Mouse (Mus musculus): Measurements from ENCODE around the gene Herc6.

The Herc6 gene

DNA sequence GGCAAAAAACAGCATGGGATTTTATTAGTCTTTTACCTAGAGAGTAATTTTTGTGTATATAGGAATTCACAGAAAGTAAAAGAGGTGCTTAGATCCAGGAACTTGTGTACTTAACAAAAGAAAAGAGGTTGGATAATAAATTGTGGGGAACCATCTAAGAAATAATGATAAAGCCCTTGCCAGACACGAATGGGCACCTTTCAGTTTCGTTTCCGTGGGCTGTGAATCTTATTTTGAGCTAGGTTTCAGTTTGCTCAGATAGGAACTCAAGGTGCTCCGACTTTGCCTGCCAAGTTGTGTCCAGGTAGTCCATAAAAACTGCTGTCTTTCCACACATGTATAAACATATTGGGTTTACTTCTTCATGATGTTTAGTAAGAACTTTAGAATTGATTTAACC lies 1.6 kb downstream of the Herc6 start:
- WGBS, result 58% methylated on average over 4 of the region's 4 CpGs

DNA sequence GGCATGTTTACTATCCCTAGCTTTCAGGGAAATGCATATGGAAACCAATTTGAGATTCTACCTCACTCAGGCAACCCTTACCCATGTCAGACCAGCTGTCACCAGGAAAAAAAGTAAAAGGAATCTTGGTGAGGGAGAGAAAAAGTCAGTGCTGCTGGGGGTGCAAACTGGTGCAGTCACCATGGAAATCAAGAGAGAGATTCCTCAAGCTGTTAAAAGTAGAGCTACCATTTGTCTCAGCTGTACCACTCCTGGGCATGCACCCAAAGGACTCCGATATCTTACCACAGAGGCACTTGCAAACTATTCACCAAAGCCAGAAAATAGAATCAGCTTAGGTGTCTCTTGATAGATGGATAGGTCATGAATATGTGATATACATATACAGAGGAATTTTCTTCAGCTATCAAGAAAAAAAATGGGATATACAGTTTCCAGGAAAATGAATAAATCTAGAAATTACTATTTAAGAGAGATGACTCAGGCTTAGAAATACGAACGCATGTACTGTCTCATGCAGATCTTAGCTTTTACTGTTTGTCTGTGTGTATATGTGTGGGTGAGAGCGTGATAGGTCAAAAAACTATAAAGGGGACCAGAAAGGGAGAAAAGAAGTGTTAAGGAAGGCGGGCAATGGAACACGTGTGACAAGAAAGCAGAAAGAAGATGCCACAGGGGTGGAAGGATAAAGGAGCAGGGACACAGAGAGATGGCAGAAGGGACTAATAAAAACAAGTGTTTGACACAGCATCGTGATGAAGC lies 24.9 kb downstream of the Herc6 start:
- 56% methylated on average over 7 of the region's 7 CpGs for WGBS

DNA sequence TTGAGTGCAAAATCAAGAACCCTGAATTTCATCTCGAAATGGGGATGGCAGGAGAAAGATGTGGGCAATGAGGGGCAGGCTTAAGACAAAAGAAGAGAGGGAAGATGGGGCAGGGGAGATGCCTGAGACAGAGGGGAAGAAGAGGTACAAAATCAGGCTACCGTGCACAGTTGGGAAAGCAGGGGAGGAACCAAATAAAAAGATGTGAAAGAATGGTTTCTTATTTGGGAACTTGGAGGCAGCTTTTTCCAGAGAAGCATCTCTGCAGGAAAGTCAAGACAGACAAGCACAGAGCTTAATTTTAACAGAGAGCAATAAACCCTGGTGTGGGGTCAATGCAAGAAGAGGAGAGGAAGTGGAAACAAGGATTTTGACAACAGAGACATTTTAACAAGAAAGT lies 27.2 kb downstream of the Herc6 start:
- WGBS, result 42% methylated on average over 2 of the region's 2 CpGs

DNA sequence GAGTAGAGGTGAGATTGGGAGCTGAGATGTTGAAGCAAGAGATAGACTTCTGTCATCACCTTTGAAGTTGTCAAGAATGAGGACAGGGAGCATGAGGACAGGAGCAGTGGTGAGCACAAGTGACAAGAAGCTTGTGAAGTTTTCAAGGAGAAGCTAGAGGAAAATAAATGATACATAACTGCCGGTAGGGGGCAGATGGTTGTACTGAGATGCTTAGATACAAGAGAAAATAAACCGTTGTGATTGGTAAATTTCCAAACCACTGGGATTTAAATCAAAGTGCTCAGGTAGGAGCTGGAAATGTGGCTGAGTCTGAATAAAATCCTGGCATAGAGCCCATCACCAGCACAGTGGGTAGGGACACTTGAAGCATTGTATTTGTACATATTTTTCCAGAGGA lies 28.8 kb downstream of the Herc6 start:
- 38% methylated on average over 2 of the region's 2 CpGs for WGBS

DNA sequence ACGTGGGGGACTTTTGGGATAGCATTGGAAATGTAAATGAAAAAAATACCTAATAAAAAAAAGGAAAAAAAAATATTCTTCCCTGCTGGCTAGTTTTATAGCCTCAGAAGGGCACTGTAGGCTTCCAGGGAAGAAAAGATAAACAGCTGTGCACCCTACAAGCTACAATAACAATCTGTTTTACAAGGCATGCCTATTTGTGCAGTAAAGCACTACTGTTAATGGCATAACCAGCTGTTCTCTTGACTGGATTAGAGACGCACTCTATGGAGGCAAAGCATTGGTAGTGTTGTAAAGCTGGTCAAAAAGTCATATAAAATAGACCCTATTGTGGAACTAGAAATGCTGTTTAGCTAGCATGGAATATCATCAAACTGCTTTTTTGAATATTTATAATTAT lies 35.0 kb downstream of the Herc6 start:
- WGBS, result 81% methylated on average over 2 of the region's 2 CpGs

- WGBS, result 44% methylated on average over 1 of the region's 1 CpGs
These were observed 58.7 kb downstream of the Herc6 start for GRCm38 (mm10) chr6:57639531-57639930.

GRCm38 (mm10) chr6:57641789-57642188 lies 61.0 kb downstream of the Herc6 start:
- 18% methylated on average over 4 of the region's 4 CpGs for WGBS

DNA sequence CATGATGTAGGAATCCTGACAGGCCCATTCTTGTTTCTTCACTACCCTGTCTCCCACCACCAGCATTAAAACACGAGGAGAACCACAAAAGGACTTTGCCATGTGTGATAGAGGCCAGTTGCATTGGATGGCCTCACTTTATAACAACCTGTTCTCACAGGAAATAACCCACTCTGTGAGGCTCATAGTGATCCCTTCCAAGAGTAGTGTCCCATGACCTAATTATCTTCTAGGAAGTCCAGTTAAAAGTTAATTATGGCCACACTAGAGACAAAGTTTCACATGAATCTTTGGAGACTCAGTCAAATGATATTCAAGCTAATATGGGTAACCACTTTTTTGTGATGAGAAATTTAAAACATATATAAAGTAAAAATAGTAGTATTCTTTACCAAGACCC lies 66.5 kb downstream of the Herc6 start:
- 70% methylated on average over 1 of the region's 1 CpGs for WGBS

DNA sequence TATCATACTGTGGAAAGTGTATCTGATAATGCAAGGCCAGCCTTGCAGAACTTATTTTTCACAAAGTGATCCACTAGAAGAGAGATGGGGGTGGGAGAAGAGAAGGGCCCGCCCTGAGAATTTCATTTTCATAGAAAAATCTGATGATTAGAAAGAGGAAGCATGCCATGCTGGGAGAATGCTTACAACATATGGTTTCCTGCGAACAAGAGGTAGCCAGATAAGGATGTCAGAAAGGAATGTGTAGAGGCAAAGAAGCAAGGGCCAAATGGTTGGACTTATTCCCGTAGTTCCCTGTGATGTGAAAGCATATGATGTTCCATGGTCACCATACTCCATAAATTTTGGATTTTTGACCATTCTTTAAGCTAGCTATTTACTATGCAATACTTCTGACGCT lies 80.5 kb downstream of the Herc6 start:
- 82% methylated on average over 4 of the region's 4 CpGs for WGBS

DNA sequence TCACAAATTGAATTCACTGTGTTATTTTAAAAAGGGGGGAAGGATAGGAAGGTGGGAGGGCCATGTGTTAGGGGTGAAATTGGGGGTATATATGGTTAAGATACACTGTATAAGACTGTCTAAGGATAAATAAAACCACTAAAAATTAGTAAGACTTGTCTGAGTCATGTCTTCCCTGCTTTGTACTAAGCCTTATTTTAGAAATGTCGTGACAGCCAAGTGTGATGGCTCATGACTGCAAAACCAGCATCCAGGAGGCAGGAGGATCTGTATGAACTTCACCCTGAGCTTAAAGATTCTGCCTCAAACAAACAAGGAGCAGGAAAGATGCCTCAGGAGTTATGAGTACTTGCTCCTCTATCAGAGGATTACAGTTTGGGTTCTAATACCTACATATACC lies 103.4 kb downstream of the Herc6 start:
- 70% methylated on average over 1 of the region's 1 CpGs for WGBS

DNA sequence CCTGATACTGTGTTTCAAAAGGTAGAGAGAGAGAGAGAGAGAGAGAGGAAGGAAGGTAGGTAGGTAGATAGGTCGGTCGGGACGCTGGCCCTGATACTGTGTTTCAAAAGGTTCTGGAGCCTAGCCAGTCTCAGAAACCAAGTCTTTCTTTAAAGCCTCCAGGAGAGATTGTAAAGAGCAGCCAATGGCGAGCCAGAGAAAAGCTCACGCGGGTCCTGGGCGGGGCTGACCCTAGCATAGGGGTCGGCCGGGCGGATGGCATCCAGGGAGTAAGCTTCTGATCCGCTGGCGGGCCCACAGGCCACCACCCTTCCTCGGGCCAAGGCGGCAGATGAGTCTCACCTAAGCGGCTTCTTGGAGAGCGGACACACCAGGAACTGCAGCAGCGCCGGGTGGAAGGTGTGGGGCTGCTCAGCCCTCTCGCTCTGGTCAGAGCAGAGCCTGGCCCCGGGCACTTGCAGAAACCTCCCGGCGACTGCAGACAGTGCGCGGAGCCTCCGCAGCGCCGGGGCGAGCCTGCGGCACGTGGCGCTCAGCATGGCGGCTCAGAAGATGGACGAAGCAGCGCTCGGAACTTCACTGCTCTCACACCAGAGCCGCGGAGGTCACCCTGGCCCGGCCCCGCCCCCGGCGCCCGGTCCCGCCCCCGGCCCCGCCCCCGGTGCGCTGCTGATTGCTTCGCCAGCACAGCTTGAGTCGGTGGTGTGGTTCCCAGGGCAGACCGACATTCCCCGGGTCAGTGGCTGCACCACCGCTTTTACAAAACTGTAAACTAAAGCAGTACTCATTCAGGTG lies 110.9 kb downstream of the Herc6 start, which contains the start of gene Pyurf:
Gene Pyurf, minus strand, starts transcription at position 612 of the 795 bp plus-strand sequence.
- under 1% methylated on average over 52 of the region's 52 CpGs for WGBS

DNA sequence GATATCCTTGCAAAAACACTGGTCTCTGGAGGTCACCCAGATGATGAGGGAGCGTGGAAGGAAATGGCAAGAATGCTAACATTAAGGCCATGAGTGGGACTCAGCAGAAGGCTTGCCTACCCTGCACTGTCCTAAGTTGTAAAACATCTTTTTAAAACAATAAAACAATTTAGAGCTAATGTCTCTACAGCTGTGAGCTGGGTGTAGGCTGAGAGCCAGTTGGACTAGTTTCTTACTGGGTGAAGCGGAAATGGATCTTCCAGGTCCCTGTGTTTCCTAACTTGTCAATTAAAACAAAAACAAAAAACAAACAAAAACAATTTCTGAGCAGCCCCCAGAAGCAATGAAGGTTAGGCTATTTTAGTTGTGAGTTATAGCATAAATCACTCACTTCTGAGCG lies 112.3 kb downstream of the Herc6 start:
- WGBS, result 94% methylated on average over 3 of the region's 3 CpGs

DNA sequence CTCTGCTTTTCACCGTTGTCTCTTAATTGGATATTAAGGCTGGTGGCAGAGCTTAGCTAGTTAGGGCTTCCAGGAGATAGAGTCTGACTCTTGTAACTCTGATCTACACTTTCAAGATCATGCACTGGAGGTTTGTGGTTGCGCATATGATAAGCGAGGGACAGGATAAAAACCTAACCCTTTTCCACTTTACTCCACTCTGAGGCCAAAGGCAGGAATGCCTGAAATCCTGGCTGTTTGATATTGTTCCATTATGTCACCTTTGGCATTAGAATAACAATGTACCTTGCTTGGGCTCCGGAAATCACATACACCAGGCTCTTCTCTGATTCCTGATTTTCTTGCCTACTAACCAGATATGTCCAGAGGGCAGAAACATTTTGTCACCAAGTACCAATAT lies 120.9 kb downstream of the Herc6 start:
- 41% methylated on average over 4 of the region's 4 CpGs for WGBS

GRCm38 (mm10) chr6:57702376-57702742 lies 121.6 kb downstream of the Herc6 start, which contains the start of gene Lancl2:
Lancl2 (plus strand) TSS chr6:57702540.
- under 1% methylated on average over 10 of the region's 10 CpGs for WGBS

DNA sequence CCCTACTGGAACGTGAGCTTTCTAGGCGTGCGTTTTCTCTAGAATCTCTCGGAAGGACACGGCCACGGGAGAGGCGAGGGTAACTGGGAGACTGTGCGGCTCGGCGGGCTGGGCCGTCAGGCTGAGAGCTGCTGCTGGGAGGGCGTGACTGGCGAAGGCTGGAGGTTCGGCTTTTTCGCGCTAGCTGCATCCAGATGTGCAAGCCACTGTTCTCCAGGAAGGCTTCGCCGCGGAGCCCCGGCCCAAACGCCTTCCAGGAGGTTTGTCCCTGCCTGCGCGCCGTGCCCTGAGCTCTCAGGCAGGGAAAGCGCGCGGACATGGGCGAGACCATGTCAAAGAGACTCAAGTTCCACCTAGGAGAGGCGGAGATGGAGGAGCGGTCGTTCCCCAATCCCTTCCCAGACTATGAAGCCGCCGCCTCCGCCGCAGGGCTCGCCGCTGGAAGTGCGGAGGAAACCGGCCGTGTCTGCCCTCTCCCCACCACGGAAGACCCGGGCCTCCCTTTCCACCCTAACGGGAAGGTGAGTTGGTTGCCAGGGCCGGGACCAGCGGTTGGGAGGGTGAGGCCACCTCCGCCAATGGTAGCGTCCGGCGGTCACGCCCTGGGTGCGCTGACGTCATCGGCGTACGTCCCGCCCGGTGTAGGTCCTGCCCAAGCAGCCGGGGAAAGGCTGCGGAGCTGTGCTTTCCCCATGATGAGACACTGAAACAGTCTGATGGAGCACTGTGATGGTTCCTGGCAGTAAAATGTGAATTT lies 122.1 kb downstream of the Herc6 start:
- WGBS, result under 1% methylated on average over 59 of the region's 59 CpGs

DNA sequence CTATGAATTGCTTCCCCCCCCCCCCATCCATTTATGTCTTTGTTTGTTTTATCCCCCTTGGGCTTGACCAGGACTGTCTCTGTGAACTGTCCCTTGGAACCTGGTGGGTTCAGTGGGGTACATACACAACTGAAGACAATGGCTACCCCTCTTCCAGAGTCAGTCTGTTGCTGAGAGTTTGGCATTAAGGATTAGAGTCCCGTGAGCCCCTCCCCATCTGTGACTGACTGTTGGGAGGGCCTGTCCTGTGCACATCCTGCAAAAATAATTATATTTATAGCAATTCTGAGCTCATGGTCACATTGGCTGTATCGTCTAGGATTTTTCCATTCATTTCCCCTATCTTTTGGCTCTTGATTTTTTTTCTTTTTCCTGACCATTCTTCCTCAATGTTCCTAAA lies 122.9 kb downstream of the Herc6 start:
- 6% methylated on average over 2 of the region's 2 CpGs for WGBS

DNA sequence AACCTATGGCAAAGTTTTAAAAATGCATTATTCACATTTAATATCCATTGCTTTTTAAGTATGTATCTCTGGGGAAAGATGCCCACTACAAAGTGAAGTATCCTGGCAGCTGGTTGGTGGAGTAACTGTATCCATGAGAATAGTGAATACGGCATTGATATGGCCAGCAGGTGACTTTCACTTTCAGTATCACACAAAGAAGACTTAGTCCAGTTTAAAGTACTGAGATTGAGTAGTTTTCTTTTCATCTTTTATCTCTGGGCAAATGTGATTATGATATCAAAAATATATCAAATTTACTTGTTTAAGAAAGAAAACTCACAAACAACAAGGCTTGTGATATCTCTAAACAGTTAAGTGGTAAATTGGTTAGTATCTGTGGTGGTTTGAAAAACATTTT lies 125.9 kb downstream of the Herc6 start:
- 80% methylated on average over 1 of the region's 1 CpGs for WGBS

DNA sequence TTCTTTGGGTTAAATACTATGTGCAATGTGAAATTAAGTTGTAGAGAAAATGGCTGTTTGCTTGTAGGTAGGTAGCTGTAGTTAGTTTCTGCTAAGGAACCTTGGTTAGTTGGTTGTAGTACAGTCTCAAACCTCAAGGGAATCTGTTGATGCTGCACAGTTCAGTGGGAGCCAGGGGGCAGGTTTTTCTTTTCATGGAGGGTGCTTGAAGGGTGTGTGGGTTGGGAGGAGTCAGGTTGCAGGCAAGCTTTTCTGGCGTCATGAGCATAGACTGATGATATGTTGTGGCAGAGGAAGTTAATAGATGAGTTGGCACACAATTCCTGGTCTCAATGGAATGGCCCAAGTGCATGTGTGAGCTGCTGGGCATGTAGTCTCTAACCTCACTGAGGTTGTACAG lies 130.9 kb downstream of the Herc6 start:
- 23% methylated on average over 1 of the region's 1 CpGs for WGBS
